Mouse (Mus musculus) thymus, postnatal 10 days (tissue): ENCODE data around the gene Rap1gap2.

ENCODE experiments used
- DNase-seq, 2 experiments: peaks; one replicate each; pipeline ENCODE4 v3.0.0; 2021; ENCODE audit warnings: low spot score in 2 of 2

Rap1gap2 gene

DNA sequence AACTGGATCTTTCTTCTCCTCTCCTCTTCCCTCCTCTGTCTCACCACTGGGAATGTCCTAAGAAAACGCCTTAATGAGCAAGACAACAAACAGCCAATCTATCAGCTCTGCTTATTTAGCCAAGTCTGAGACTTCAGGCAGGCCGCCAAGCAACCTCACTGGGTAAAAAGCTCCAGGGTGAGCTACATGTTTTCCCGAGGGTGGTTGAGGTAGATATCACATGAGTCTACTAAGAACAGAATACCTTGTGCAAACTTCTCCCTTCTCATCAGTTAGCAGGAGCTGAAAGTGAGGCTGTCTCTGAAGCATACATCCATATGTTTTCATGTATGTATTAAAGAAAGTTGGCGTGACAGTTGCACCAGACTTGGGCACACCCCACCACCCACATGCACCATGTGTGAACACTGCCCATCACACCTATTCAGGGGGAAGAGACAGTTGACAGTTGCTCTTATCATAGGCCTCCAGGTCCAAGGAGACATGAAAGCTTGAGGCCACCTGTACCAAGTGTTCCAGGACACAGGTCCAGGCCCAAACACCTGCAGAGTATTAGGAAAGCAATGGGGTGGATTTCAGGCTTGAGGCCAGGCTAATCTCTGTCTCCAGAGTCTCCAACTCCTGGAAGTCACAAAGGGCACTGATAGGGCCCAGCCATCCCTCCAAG, 35.8 kb downstream of the Rap1gap2 start:
- no peak for DNase-seq

DNA sequence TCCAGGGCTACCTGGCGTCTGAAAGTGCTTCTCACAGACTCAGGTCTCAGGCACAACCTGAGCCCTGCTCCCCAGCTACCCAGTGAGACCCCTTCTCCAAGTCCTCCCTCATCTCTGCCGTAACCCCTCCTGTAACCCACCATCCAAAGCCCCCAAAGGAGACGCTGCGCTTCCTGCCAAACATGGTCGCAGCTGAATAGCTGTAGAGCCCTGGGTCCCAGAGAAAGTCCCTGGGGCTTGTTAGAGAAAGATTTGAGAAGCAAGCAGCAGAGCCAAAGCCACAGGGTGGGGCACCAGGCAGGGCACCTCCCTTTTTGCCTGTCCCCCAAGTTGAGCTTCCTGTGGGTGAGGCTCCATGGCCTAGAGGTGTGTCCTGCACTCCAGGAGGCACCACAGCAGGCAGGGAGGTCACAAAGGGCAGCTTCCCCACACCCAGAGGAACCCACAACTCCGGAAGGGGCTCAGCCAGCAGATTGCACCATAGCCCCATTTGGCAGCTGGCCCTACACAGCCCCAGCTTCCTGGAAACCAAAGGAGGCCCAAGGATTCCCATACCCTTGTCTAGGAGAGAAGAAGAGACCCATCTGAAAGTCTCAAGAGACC, 38.2 kb downstream of the Rap1gap2 start:
- no peak for DNase-seq

DNA sequence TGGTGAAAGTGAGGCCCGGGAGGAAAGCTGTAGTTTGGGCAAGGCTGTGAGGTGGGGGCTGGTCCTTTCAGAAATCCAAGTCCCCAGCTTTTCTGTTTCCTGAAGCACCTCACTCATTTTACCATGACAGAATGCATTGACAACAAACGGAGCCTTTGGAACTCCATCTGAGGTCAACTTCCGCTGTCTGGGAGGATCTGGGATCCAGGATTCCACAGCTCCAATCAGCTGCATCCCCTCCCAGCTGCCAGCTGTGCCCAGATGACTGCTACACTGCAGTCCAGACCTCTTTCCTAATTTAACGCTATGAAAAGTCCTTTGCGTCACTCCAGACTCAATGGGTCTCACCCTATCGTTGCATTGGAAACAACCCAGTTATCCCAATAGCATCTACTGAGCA, 41.0 kb downstream of the Rap1gap2 start:
- DNase-seq = no peak

DNA sequence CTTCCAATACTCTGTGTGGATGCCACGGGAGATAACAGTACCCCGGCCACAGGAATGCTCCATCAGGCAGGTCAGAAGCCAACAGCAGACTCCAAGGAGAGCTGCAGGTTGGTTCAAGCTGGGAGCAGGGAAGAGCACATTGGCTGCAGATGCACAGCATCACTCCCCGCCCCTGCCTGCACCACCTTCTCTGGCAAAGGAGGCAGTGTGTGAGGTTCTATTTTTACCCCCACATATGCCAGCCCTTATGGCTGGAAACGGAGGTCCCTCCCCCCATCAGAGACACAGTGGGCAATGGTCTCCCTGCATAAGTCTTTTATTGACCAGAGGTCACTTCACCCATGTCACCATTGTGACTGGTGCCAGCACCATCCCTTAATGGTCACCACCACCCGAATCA, 42.3 kb downstream of the Rap1gap2 start:
- no peak for DNase-seq

DNA sequence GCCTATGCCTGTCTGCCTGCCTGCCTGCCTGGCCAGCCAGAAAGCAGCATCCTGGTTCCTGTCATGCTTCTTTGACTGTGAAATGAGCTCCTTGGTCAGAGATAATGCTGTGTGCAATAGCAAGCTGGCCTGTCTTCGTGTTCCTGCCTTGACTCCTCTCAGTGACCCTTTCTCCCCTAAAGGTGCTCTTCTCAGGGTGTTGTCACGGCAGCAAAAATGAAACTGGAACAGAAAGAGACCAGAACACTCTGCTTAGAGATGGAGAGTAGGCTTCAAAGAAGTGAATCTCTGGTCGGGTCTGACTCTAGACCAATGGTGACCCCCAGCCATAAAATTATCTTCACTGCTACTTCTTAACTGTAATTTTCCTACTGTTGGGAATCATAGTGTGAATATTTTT, 42.7 kb downstream of the Rap1gap2 start:
- no peak for DNase-seq

DNA sequence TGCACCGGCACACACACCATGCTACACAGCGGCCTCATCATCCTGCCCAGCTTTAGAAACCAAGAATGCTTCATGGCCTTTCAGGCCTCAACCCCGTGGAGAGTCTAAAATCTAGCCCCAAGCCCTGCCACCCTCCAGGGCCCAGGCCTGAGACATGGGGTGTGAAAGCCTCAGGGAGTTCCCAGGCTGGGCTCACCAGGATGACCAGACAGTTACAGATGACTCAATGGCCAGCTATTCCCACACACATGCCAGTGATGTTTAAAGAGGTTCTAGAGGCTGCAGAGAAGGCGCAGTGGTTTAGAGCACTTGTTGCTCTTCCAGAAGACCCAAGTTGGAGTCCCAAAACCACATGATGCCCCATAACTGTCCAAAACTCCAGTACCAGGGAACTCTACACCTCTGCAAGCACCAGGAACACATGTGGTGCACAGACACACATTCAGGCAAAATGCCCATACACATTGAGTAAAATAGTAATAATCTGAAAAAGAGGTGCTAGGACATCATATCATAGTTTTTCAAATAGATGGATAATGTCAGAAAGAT, 44.3 kb downstream of the Rap1gap2 start:
- DNase-seq = no peak

DNA sequence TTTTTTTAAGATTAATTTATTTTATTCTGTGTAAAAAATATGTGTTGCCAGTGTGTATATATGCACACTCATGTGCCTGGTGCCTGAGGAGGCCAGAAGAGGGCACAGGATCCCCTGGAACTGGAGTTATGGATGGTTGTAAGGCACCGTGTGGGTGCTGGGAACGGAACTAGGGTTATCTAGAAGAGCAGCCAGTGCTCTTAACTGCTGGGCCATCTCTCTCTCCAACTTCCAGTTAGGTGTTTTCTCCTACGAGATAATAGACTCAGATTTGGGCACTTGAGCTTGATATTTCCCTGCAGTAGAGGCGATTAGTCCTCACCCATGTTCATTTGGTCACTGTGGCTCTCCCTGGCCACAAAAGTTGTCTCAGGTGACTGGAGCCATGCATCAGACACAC, 49.3 kb downstream of the Rap1gap2 start:
- DNase-seq = no peak

DNA sequence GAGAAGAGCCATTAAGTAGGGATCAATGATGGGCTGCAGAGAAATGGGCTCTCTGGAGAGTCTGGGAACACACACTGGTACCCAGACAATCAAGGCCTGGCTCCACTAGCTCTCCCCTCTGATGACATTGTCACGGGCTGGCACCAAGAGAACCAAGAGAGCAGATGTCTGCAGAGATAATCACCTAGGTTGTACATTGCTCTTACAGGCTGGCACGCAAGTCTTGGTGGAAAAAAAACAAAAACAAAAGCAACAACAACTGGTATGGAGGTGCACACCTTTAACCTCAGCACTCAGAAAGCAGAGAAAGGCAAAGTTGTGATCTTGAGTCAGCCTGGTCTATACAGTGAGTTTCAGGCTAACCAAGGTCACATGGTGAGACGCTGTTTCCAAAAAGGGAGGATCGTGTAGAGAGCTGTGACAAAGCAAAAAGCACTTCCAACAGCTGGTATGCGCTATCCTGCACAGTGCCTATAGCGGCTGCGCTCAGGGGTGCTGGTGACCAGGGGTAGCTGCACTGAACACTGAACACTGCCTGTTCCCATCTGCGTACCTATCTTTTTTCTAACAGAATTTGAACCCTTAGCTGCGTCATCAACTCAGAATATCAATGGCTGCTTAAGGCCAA, 50.0 kb downstream of the Rap1gap2 start:
- no peak for DNase-seq

DNA sequence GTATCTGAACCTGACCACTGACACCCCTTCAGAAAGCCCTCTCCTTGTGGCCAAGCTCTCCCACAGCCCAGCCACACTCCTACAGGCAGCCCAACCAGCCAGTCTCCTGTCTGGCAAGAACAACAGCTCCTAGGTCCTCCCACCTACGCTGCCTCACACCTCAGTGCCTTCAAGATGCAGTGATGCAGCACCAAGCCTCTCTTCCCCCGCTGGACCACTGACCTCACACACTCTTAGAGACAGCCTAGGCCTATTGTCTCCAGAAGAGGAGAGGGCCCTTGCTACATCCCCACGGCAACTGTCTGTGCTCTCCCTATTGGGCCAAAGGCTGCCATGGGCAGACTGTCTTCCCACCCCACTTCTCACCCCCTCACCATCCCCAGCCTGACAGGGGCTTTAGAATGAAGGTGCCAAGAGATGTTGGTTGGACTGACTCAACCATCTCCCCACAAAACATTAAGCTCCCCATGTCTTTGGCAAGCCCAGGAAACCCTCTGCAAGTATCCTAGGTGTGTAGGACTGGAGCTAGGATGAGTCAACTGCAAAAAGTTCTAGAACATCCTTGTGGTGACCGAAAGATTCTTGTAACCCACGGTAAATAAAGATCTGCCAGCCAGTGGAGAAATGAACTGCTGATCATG, 50.8 kb downstream of the Rap1gap2 start:
- DNase-seq = no peak

DNA sequence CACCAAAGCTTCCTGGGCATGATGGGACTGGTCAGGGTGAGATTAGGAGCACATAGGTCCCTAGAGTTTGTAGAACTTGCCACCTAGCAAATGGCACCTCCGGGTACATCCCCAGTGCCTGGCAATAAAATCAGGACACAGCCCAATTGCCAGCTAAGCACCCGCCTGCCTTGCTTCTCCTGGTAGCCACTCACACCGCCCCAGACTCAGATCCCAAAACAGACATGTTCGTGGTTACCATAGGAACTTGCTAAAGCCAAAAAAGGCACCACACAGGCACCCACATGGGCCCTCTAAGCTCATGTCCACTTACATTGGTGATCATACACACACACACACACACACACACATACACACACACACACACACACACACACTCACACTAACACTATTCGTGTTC, 51.8 kb downstream of the Rap1gap2 start:
- no peak for DNase-seq

DNA sequence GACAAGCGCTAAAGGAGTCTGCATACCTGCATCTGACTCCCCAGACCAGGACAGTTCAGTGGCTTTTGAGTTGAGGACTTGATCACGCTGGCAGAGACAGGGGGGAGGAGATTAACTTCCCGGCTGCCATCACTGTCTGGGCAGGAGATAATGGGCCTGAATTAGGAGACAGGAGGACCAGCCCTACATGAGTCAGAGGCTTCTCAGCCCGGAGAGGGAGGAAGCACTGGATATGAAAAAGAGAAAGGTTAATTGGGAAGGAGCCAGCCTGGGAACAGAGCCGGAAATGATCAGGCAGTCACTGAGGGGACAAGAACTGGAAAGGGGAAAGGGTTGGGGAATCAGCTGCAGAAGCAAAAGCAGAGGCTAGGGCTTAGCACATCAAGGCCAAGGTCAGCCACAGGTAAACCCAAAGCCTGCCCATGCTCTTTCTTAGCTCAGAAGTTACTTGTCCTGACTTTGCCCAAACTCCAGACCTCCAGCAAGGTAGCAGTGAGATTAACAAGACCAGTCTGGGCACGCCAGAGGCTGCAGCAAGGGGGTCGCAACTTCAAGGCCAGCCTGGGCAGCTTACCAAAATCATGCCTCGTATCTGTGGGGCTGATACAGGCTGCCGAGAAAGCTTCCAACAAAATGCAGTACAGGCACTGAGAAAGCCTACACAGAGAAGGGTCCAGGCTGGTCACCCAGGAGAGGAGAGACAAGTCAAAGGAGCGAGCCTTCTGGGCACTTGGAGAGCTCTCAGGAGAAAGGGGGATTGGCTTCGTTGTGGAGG, 53.1 kb downstream of the Rap1gap2 start:
- no peak for DNase-seq

DNA sequence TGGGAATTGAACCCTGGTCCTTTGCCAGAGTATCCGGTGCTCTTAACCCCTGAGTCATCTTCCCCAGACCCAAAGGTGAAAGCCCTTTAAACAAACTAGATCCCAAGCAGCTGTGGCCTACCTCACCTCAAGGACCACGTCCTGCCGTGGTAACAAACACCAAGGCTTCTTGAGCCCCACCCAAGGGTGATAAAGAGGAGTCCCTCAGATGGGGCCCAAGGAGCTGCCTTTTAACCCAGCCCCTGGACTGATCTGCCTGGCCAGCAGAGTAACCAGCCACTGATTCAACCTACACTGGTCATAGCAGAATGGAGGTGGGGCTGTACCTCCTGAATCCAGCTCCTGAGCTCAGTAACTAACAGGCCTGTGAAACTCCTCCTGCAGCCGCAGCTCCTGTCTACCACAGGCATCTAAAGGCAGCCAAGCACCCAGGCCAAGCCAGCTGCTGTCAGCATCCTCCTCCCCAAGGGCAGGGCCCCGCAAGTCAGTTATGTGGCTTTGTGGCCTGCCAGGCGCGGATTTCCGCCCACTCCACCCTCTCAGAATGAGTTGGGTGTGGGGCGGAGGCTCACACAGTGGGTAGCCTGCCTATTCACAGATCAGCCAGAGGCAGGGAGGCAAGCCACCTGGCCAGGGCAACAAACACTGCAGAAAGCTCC, 54.9 kb downstream of the Rap1gap2 start:
- peak; percentile 71 to 78 for DNase-seq

DNA sequence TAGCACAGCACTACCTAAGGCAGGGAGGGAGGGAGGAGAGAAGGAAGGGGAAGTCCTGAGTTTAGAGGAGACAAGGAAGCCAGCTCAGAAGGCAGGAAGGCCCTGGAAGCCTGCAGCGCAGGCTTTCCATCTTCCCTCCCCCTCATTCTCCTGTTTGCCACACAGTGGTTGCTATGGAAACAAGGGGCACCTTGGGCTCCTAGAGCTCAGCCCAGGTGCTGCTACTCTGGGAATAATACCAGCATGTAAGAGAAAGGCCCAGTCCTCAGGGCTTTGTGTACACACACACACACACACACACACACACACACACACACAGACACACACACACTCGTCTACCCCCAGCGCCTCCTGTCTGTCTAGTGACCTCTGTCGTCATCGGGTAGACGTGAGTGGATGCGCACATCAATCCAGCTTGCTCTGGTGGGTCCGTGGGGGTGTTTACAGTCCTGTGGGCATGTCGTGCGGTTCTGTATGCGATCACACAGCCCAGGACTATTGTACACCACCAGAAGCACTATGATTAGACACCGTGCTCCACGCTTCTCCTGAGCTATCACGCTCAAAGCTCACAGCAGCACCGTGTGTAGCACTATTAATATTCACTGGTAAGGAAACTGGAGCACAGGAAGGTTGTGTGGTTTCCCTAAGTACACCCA, 55.9 kb downstream of the Rap1gap2 start:
- no peak for DNase-seq

DNA sequence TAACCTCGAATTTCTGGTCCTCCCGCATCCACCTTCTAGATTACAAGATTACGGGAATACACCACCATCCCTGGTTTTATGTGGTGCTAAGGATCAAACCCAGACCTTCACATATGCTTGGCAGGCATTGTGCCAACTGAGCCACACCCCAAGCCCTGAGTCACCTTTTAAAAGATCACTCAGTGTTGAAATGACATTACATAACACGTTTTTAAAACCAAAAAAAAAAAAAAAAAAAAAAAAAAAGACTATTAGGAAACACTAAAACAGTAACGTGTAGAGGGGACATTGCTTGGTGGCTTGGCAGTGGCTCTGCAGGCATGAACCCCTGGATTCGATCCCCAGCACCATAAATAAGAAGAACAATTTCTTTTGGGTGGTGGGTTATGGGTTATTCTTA, 59.1 kb downstream of the Rap1gap2 start:
- no peak for DNase-seq

DNA sequence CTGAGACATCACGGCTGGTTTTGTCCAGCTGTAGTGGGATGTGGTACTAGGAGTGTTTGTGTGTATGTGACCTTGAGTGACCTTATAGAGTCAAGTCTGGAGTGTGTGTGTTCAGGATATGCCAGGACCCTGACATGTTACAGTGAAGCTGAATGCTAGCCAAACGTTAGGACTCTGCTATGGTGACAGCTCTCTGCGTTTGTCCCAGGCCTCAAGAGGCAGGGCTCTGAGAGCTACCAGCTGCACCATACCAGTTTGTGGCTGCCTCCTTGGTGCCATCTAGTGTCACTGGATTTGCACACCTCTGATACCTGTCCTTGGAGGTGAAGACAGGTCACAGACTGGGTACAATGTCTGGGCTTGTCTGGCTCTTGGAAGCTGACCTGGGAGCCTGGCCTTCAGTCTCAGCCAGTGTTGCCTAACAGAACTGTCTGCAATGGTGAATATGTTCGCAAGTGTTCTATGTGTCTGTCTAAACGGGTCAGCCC, 60.1 kb downstream of the Rap1gap2 start:
- DNase-seq = no peak

DNA sequence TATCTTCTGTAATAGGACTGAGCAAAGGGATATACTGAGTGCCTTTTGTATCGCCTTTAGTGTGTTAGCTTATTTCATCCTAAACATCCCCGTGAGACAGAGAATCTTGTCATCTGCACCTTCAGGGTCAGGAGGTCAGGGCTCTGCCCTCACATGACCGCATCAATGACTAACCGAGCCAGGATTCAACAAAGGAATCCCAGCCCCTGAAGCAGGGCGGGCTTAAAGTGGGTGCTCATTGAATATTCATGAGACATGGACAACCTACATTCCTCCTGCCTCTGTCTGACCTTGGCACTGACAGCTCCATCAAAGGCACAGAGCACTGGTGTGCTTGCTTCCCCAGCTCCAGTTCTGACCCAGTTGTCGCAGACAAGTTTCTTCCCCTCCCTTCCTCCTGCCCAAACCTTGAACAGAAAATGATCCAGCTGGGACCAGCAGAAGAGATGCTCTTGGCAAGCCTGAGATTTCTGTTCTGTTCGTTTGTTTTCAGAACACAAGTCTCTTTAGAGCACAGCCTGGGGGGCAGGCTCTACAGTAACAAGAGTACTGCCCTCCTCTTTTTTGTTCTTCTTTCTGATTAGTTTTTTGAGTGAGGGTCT, 61.8 kb downstream of the Rap1gap2 start:
- no peak for DNase-seq

DNA sequence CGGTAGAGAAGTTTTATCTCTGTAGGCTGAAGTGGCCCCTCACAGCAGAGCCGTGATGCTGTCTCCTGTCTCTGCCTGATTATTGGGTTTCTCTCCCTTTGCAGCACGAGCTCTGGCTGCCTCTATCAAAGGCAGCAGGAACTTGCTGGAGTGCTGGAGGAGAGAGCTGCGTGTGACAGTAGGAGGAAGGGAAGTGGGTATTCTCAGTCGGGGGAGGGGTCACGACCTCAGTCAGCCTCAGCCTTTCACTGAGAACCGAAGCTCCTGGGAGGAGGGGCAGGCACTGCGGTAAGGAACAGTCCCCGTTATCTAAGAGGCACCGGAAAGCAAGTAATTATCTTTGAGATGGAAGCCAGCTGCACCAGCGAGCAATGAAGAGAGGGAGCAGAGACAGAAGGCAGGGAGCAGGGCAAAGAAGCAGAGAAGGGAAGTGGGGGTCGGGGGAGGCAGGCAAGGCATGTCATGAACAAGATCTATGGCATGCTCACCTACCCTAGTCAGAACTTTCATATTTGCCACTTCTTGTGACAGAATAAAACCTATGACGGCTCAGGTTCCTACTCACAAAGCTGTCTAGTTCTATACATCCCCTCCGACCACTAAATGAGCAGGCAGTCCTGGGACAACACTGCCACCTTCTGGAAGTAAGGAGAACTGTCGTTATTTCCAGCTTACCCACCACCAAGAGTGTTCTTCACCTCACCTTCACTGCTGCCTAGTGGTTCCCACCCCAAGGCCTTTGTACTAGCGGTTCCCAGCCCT, 63.6 kb downstream of the Rap1gap2 start:
- DNase-seq = peak; percentile 66 to 77

DNA sequence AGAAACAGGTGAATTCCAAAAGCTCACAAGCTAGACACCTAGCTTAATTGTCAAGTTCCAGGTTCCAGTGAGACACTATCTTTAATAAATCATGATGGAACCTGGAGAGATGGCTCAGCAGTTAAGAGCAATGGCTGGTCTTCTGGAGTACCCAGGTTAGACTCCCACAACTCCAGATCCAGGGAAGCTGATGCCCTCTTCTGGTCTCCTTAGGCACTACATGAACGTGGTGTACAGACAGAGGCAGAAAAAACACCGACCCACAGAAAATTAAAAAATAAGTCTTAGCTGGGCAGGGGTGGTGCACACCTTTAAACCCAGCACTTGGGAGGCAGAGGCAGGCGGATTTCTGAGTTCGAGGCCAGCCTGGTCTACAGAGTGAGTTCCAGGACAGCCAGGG, 64.5 kb downstream of the Rap1gap2 start:
- DNase-seq = peak; percentile 34 to 57

DNA sequence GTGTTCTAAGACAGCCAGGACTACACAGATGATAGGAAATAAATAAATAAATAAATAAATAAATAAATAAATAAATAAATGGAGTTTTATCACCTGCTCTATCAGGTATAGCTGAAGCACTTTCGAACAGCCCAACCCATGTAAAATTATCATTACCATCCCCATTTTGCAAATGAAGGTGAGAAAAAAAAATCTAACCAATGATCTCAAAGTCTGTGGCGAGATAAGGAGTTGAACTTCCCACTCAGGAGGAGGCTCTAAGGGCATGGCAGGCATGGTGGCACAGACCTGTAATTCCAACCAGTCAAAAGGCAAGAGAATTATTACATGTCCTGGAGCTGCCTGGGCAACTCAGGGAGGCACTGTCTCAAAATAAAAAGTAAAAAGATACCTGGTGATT, 65.2 kb downstream of the Rap1gap2 start:
- no peak for DNase-seq
